Mouse (Mus musculus): ENCODE results near the gene Lypd5. TPM values are rescaled to one million over a fixed set of nuclear protein-coding genes. Genes with fewer than 3 reads are reported as not detected.
A peak's percentile ranks its signal among the peaks of the same experiment; 100 is the strongest.
"Not testable (repeated sequence)": the region's sequence is repeated elsewhere in the genome, so short reads cannot be mapped to it uniquely, and the experiment has no call there.

Lypd5 gene
- total RNA-seq, 2 experiments from 2014 or later, result not detected

DNA sequence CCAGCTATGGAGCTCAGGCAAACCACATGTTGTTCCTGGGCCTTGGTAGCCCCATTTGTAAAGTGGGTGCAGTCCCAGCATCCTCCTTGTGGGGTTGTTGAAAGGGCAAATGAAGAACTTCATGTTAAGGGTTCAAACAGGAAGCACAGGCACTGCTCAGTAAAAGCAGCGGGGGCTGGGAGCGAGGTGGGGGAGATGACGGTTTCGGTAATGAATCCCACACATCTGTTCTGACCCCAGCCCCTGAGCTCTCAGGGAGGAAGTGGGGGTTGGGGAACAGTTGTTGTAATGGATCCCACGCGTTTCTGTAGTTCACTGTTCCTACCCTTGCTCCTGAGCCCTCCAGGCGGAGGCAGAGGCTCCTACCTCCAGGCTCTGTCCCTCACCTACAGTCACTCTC lies 30.9 kb downstream of the Lypd5 start:
- DNase-seq (ENCODE audit: extremely low spot score in 1 of 2, low spot score in 1 of 2), result no peak

GRCm38 (mm10) chr7:24380370-24380769 lies 31.4 kb downstream of the Lypd5 start:
- DNase-seq (ENCODE audit: extremely low spot score in 1 of 2, low spot score in 1 of 2), result no peak

- DNase-seq (ENCODE audit: extremely low spot score in 1 of 2, low spot score in 1 of 2), result no peak
These were observed 33.9 kb downstream of the Lypd5 start for GRCm38 (mm10) chr7:24382730-24383372.

DNA sequence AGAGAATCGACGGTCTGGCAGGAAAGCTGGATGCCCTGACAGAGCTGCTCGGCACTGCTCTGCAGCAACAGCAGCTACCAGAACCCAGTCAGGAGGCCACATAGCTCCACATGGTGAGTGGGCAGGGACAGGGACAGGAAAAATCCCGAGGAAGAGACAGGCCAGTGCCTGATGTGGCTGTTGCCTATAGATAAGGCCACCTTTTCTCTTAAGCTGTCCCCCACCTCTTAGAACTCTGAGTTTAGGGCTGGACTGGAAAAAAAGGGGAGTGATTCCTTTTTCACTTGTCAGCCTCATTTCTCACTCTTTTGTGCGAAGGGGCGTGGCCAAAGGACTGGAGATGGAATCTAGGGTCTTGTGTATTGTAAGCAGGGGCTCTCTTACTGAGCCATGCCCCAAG lies 35.1 kb downstream of the Lypd5 start:
- no peak for DNase-seq (ENCODE audit: extremely low spot score in 1 of 2, low spot score in 1 of 2)

DNA sequence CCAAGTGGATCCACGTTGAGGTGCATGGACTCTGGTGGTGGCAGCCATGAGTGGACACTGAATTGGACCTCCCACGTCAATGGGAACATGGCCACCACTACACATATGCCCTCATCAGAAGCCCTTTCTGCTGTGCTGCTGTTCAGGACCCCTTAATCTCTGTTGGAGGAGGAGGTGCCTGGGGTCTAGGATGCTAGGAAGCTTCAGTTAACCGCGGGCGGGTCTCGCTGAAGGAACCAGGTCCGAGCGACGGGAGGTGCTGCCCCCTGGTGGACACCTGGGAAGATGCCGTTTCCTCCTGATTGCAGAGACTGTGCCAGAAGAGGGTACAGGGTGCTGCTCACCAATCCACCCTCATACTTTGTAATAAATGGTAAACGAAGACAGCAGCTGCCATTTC lies 35.8 kb downstream of the Lypd5 start:
- DNase-seq (ENCODE audit: extremely low spot score in 1 of 2, low spot score in 1 of 2), result peak; percentile 81 to 89

DNA sequence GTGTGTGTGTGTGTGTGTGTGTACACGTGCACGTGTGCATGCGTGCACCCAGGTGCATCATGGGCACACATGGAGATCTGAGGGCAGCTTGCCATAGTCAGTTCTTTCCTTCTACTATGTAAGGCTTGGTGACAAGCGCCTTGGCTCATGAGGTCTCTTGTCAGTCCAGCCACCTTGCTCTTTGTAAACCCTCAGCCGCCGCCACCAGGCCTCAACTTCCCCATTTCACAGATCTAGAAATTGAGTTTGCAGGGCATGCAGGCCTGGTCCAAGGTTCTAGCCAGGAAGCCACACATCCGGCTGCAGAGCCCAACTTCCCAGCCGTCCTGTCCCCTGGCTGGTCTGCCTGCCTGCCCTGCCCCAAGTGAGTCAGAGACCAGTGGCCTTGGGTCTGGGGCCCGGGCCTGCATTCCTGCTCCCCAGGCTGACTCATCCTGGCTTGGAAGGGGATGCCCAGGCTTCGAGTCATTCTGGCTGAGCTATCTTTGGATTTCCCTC lies 38.1 kb downstream of the Lypd5 start:
- no peak for DNase-seq (ENCODE audit: extremely low spot score in 1 of 2, low spot score in 1 of 2)

- DNase-seq (ENCODE audit: extremely low spot score in 1 of 2, low spot score in 1 of 2), result no peak
These were observed 40.7 kb downstream of the Lypd5 start for GRCm38 (mm10) chr7:24389516-24390187.

DNA sequence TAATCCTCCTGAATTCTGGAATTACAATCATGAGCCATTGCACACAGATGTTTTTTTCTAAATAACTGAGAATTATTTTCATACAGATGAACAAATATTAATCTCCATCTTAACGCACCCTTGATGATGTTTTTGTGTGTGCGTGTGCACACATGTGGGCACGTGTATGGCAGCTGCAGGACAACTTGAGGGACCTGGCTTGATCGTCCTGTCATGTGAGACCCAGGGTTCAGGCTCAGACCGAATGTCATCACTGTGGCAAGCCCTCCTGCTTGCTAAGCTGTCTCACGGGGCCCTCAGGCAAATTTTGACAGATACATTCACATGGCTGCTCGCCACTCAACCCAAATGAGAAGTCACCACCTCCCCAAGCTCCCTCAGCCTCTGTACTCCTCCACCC lies 41.5 kb downstream of the Lypd5 start:
- no peak for DNase-seq (ENCODE audit: extremely low spot score in 1 of 2, low spot score in 1 of 2)

GRCm38 (mm10) chr7:24391077-24391476 lies 42.1 kb downstream of the Lypd5 start:
- DNase-seq (ENCODE audit: extremely low spot score in 1 of 2, low spot score in 1 of 2), result no peak

- DNase-seq (ENCODE audit: extremely low spot score in 1 of 2, low spot score in 1 of 2), result no peak
These were observed 42.7 kb downstream of the Lypd5 start for GRCm38 (mm10) chr7:24391687-24392086.

DNA sequence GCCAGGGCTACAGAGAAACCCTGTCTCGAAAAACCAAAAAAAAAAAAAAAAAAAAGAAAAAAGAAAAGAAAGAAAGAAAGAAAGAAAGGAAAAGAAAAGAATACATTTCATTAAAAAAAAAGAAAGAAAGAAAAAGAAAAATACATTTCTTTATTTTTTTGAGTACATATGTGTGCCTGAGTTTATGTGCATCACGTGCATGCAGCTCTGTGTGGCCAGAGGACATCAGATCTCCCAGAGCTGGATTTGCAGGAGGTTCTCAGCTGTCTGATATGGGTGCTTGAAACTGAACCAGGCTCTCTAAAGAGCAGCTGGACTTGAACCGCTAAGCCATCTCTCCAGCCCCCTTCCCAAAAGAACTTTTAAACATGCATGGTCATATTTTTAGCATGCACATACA lies 45.1 kb downstream of the Lypd5 start:
- DNase-seq (ENCODE audit: extremely low spot score in 1 of 2, low spot score in 1 of 2), result no peak

GRCm38 (mm10) chr7:24394475-24395161 lies 45.6 kb downstream of the Lypd5 start:
- no peak for DNase-seq (ENCODE audit: extremely low spot score in 1 of 2, low spot score in 1 of 2)

DNA sequence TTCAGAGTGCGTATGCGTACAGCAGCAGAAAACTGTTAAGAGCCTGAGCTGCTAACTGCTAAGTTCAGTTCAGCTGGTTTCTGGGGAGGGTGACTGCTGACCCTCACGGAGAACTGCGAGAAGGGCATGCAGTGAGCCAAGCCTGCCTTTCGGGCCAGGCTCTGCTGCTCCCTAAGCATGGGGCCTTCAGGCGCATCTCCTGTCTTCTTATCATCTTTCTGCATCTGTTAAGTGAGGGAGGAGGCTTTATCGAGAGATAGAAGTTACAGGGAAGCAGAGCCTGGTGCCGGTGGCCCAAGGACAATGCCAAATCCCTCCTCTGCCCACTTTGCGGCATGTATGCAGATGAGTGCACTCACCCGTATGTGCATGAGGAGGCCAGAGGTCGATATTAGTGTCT lies 47.8 kb downstream of the Lypd5 start:
- DNase-seq (ENCODE audit: extremely low spot score in 1 of 2, low spot score in 1 of 2), result no peak

DNA sequence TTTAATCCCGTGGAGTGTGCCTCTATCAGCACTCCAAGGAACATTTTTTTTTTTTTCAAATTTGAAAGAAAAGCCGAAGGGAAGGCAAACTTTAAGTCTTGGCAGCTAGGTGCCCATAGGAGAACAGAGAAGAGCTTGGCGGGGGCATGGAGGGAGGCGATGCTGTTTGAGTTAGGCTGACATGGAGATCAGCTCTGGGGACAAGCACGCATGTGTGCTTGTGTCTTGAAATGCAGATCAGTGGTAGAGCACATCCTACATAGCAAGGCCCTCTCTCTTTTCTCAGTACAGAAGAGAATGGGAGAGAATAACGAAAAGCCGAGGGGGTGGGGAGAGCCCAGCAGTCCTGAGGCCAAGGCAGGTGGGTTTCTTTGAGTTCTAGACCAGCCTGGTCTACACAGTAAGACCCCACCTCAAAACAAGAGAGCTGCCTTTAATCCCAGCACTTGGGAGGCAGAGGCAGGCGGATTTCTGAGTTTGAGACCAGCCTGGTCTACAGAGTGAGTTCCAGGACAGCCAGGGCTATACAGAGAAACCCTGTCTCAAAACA lies 49.4 kb downstream of the Lypd5 start:
- no peak for DNase-seq (ENCODE audit: extremely low spot score in 1 of 2, low spot score in 1 of 2)

DNA sequence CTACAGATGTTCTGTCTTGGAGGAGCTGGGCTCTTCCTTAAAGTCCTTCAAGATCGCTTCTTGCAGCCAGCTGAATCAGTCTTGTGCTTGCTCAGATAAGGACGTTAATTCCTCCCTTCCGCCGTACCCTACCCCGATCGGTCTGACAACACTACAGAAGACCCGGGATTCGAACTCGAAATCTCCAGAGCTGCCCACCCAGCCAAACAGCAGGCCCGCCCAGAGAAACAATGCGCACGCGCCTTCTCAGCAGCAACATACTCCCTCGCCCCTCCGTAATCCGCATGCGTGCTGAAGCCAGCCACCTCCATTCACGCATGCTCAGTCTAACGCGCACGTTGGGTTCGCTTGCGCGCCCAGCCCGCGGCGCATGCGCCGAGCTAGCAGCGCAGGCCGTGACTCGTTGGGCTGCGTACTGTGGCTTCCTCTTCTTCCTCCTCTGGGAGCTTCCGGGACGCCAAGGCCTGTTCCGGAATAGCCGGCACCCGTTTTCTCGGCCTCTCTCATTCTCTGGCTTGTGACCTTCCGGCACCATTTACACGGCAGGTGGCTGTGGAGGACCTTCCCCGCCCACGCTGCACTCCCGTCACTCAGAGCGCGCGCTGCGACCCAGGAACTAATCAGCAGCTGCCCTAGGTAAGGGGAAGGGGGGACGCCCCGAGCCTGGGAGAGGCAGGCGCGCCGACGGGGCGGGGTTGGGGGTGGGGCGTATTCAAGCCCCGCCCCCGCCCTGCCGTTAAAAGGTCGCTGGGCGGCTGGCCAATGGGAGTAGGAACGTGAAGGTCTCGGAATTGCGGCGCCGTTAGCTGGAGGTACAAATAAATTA lies 50.5 kb downstream of the Lypd5 start, which contains the start of gene Smg9:
Gene Smg9, plus strand, starts transcription at position 364 of the 826 bp plus-strand sequence.
- peak; percentile 86 to 90 for DNase-seq (ENCODE audit: extremely low spot score in 1 of 2, low spot score in 1 of 2)

DNA sequence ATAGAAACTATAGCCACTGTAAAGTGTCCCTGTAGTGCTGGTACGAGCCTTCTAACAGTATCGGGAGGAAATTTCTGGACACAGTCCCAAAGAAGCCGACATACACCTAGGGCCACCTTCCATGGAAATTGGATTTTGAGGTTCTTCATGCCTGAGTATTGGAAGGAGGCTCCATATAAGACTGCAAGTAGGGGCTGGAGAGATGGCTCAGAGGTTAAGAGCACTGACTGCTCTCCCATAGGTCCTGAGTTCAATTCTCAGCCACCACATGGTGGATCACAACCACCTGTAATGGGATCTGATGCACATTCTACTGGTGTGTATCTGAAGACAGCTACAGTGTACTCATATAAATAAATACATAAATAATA lies 51.1 kb downstream of the Lypd5 start:
- no peak for DNase-seq (ENCODE audit: extremely low spot score in 1 of 2, low spot score in 1 of 2)

DNA sequence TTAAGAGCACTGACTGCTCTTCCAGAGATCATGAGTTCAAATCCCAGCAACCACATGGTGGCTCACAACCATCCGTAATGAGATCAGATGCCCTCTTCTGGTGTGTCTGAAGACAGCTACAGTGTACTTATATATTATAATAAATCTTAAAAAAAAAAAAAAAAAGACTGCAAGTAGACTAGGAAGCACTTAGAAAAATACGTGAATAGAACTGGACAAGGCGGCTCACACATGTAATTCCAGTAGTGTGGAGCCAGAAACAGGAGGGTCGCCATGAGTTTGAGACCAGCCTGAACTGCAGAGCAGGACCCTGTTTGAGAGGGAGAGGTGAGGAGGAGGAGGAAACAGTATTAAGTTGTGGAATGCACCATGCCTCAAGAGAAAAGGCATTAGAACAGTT lies 51.5 kb downstream of the Lypd5 start:
- not testable (repeated sequence) for DNase-seq (ENCODE audit: extremely low spot score in 1 of 2, low spot score in 1 of 2)

- DNase-seq (ENCODE audit: extremely low spot score in 1 of 2, low spot score in 1 of 2), result no peak
These were observed 53.9 kb downstream of the Lypd5 start for GRCm38 (mm10) chr7:24402851-24403250.

Measured in layer of hippocampus, postnatal 25 days (tissue).